Mouse (Mus musculus) embryonic facial prominence, embryonic 14.5 days (tissue): Measurements from ENCODE around the gene Mid1. TPM values are rescaled to one million over a fixed set of nuclear protein-coding genes. Genes with fewer than 3 reads are reported as not detected.
"Not testable (repeated sequence)": the region's sequence is repeated elsewhere in the genome, so short reads cannot be mapped to it uniquely, and the experiment has no call there.

Experiments used
- ATAC-seq: fragments of 200-750 bp; cut with Nextera tagmentation; 2 replicates; pipeline ENCODE4 v1.8.0; 2017; ENCODE audit warnings: low read depth, moderate number of reproducible peaks, moderate TSS enrichment
- DNase-seq: peaks from one replicate; pipeline ENCODE4 v3.0.0-alpha.2; 2015; ENCODE audit warnings: low spot score
- H3K27ac ChIP-seq: fragments of 300-500 bp; sonication (generic); replicated peaks from 2 replicates; pipeline ENCODE4 v1.5.1; 2014; ENCODE audit warnings: low read depth, mild to moderate bottlenecking, low read length, moderate library complexity
- H3K27me3 ChIP-seq: fragments of 300-500 bp; sonication (generic); replicated peaks from 2 replicates; pipeline ENCODE4 v1.6.1; 2014; ENCODE audit warnings: low read length; ENCODE audit not compliant: control insufficient read depth, insufficient read depth
- H3K36me3 ChIP-seq: fragments of 300-500 bp; sonication (generic); 2 replicates; pipeline ENCODE4 v1.6.1; 2014; ENCODE audit warnings: low read length, mixed read lengths; ENCODE audit not compliant: control insufficient read depth, insufficient read depth
- H3K4me1 ChIP-seq: fragments of 300-500 bp; sonication (generic); 2 replicates; pipeline ENCODE4 v1.6.1; 2014; ENCODE audit warnings: antibody characterized with exemption, low read length; ENCODE audit not compliant: control insufficient read depth, insufficient read depth
- H3K4me2 ChIP-seq: fragments of 300-500 bp; sonication (generic); 2 replicates; pipeline ENCODE4 v1.6.1; 2014; ENCODE audit warnings: low read depth, mild to moderate bottlenecking, low read length, moderate library complexity, mixed read lengths
- H3K4me3 ChIP-seq: fragments of 300-500 bp; sonication (generic); 2 replicates; pipeline ENCODE4 v1.5.1; 2014; ENCODE audit warnings: low read depth, mild to moderate bottlenecking, low read length
- H3K9ac ChIP-seq: fragments of 300-500 bp; sonication (generic); 2 replicates; pipeline ENCODE4 v1.6.1; 2014; ENCODE audit warnings: low read depth, mild to moderate bottlenecking, low read length, moderate library complexity, mixed read lengths
- H3K9me3 ChIP-seq: fragments of 300-500 bp; sonication (generic); 2 replicates; pipeline ENCODE4 v1.6.1; 2016; ENCODE audit warnings: low read length; ENCODE audit not compliant: control insufficient read depth
- WGBS: fragments of 180-500 bp; shearing (Covaris S2); extraction: QIAGEN DNeasy Blood & Tissue Kit; methylation state at CpG from one replicate; pipeline ENCODE4 v1.1.7; 2014; 5-methylcytosine and 5-hydroxymethylcytosine counted together
- polyA plus RNA-seq: library from polyadenylated mRNA; unstranded; fragments of >200 nt; fragmentation: Nextera tagmentation; extraction: Ambion mirVana; gene quantifications from 2 replicates; pipeline ENCODE4 v1.2.1, GENCODE M21; 2014

The Mid1 gene
- polyA plus RNA-seq, 1 experiment from 2014 or later: 10.4 TPM

DNA sequence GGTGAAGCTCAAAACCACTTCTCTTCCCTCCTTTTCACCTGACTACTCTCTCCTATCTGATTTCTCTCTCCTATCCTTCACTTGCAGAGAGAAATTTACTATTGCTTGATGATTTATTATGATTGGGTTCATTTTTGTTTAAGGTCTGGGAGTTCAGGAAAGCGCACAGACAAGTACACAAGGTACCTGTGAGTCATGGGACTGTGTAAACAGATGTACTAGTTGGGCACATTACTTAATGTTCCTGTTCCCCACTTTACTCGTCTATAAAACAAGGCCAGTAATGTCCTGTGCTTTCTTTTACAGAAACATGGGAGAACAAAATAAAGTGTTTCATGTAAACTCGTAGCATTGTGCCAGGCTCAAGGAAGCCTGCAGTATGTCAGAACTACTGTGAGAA lies 248.2 kb downstream of the Mid1 start:
- H3K36me3 ChIP-seq: no peaks in the 10 kb centered on the region
- ATAC-seq: no peak
- WGBS: 74% methylated on average over 3 of the region's 3 CpGs

DNA sequence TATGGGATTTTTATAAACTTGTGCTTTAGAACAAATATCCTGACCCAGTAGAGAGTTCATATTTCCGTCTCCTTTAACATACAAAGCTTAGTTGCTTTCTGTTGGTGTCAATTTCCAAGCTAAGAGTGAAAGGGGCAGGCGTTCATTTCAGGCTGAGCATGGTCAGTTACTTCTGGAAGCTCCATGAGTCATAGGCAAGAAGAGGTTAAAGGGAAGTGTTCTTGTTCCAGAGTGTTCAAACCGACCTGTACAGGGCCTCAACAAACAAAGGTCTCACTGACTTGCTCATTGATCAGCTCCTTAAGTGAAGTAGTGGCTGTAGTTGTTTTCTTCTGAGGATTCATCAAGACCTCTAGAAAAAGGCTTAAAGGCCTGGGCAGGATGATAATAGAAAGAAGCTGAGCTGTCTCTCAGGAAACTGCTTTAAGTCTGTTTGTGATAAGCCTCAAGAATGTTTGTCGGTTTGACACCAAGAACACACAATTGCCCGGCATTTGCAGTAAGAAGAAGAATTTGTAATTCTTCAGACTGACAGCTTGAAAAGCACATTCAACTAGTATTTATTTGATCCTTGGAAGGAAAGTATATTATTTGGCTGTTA lies 252.2 kb downstream of the Mid1 start:
- Histone ChIP-seq H3K4me1 (no peaks in the 10 kb centered on the region), H3K27ac (no peak overlapping the region), H3K4me3 (no peak overlapping the region), H3K36me3 (no peaks in the 10 kb centered on the region), H3K27me3 (peaks cover 3% of the 10 kb centered on the region), H3K4me2 (no peak overlapping the region), H3K9ac (no peak overlapping the region), H3K9me3 (no peaks in the 10 kb centered on the region)
- ATAC-seq (no peak), DNase-seq (no peak)
- 41% methylated on average over 5 of the region's 5 CpGs for WGBS

More for the DNA sequence above, 248.2 kb downstream of the Mid1 start:
- peaks cover 3% of the 10 kb centered on the region for H3K27me3 ChIP-seq
- H3K4me2 ChIP-seq: no peak overlapping the region
- H3K9me3 ChIP-seq: no peaks in the 10 kb centered on the region
- no peaks in the 10 kb centered on the region for H3K4me1 ChIP-seq
- no peak overlapping the region for H3K9ac ChIP-seq
- H3K4me3 ChIP-seq: no peak overlapping the region
- DNase-seq: no peak
- H3K27ac ChIP-seq: no peak overlapping the region

DNA sequence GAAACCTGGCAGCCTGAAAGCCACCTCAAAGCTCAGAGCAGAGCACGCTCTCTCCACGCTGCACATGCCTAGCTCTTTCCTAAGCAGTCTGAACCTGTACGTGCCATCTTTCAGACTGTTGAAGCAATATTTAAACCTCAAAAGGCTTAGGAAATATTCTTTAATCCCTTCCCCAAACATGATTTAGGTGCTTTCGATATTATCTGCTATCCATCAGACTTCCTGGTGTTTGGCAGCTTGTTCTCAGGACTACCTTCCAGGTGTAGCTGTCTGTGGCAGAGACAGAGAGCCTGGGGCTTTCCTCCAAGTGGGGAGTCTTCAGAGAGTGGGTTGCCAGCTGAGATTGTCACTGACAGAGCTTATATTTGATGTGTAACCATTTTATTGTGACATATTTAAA lies 255.5 kb downstream of the Mid1 start:
- ATAC-seq (no peak), DNase-seq (no peak)
- no peak overlapping the region for H3K4me2 ChIP-seq
- H3K9ac ChIP-seq: no peak overlapping the region
- no peak overlapping the region for H3K4me3 ChIP-seq
- no peaks in the 10 kb centered on the region for H3K9me3 ChIP-seq
- H3K36me3 ChIP-seq: no peaks in the 10 kb centered on the region
- no peaks in the 10 kb centered on the region; the same call in 1 of the 2 replicates for H3K27me3 ChIP-seq
- no peaks in the 10 kb centered on the region for H3K4me1 ChIP-seq
- 78% methylated on average over 4 of the region's 4 CpGs for WGBS
- H3K27ac ChIP-seq: no peak overlapping the region

DNA sequence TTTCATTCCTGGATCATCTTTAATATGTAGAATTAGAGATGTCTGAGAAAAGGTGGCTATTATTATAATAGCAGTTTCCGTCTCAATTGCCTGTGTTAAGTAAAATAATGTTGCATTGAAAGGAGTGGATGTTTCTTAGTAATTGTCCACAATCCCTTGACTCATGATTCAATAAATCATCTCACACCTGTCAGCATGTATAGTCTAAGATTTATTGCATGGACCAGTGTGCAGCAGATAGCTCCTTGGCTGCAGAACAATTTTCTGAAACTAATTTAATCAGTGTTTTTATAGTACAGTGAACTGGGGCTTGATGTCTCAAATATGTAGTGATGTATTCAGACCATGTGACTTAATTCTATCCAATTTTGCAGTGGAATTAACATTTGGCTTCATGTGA lies 265.6 kb downstream of the Mid1 start:
- Histone ChIP-seq H3K27me3 (0 out of 2 replicates have a peak, but pooled peaks cover 2% of the 10 kb centered on the region), H3K27ac (no peak overlapping the region), H3K4me2 (no peak overlapping the region), H3K4me3 (no peak overlapping the region), H3K4me1 (no peaks in the 10 kb centered on the region), H3K9me3 (no peaks in the 10 kb centered on the region), H3K36me3 (no peaks in the 10 kb centered on the region), H3K9ac (no peak overlapping the region)
- ATAC-seq (no peak), DNase-seq (no peak)
- 59% methylated on average over 1 of the region's 1 CpGs for WGBS

DNA sequence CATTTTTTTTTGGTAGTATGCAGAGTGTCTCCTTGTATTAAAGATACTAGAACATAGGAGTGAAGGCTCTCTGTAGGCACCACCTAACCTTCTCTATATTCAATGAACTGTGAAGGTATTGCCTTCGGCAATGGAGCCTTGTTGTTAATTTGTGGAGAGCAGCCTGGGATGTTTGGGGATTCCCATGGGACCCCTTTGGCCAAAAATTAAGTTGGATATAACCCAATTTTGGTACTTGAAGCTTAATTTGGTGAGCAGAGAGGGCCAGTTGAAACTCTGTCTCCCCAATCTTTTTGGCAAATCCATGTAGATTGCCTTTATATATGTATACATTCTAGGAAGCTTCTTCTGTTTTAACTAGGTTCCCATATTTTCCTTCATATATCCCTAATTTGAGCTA lies 284.3 kb downstream of the Mid1 start:
- Histone ChIP-seq H3K36me3 (no peaks in the 10 kb centered on the region), H3K27ac (no peak overlapping the region), H3K4me1 (no peaks in the 10 kb centered on the region), H3K4me2 (no peak overlapping the region), H3K9ac (no peak overlapping the region), H3K4me3 (no peak overlapping the region), H3K9me3 (peaks cover 10% of the 10 kb centered on the region; the same call in 1 of the 2 replicates), H3K27me3 (no peaks in the 10 kb centered on the region)
- ATAC-seq (no peak), DNase-seq (no peak)
- WGBS: 77% methylated on average over 1 of the region's 1 CpGs

DNA sequence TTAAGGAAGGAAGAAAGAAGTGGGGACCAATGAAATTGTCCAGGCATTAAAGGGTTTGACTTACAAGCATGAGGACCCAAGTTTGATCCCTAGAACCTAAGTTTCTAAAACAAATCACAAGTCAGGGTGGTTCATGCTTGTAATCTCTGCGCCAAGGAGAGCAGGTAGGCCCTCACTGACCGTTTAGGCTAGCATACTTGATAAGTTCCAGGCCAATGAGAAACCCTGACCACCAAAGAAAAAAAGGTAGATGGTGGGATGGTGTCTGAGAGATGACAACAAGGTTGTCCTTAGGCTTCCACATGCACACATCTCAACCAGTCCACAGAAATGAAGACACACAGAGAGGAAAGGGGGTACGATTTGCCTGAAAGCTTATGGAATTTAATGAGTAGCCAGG lies 284.8 kb downstream of the Mid1 start:
- not testable (repeated sequence) for H3K4me2 ChIP-seq, ATAC-seq, H3K36me3 ChIP-seq, H3K4me3 ChIP-seq, H3K27me3 ChIP-seq, H3K9me3 ChIP-seq, H3K4me1 ChIP-seq, DNase-seq, H3K27ac ChIP-seq, H3K9ac ChIP-seq
- WGBS: 82% methylated on average over 3 of the region's 3 CpGs

DNA sequence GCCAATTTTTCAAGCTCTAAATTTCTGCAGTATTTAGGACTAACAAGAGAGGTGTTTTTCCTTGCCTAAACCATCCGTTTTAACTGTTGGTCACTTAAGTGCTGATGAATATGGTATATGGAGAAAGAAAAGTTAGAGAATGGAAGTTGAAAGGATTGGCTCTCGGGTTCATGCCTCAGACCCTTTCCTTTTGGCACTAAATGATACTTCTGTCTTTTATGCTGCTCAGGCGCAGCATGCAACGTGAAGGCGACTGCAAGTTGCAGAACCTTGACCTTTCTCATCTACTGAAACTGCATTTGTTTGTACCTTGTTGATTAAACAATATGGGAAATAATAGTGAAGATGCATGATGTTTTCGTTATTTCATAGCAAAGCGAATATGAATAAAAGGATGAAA lies 285.5 kb downstream of the Mid1 start:
- not testable (repeated sequence) for ATAC-seq, H3K27me3 ChIP-seq, H3K4me2 ChIP-seq, H3K9ac ChIP-seq, H3K4me3 ChIP-seq, H3K4me1 ChIP-seq, H3K27ac ChIP-seq, DNase-seq, H3K36me3 ChIP-seq
- WGBS: 87% methylated on average over 7 of the region's 7 CpGs
- peaks cover 13% of the 10 kb centered on the region; the same call in 1 of the 2 replicates for H3K9me3 ChIP-seq

DNA sequence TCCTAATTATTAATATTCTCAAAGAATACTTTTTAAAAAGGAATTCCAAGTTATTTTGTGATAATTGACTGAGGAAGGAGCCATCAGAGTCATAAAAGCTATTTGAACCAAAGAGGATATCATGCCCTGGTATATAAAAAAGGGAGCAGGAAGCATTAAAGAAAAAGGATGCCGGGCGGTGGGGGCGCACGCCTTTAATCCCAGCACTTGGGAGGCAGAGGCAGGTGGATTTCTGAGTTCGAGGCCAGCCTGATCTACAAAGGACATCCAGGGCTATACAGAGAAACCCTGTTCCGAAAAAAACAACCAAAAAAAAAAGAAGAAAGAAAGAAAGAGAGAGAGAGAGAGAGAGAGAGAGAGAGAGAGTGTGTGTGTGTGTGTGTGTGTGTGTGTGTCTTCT lies 286.6 kb downstream of the Mid1 start:
- not testable (repeated sequence) for ATAC-seq, H3K36me3 ChIP-seq, H3K27ac ChIP-seq, H3K4me1 ChIP-seq, H3K4me2 ChIP-seq, DNase-seq, H3K9ac ChIP-seq, H3K27me3 ChIP-seq, H3K4me3 ChIP-seq
- WGBS: 91% methylated on average over 6 of the region's 6 CpGs
- peaks cover 13% of the 10 kb centered on the region; the same call in 1 of the 2 replicates for H3K9me3 ChIP-seq

DNA sequence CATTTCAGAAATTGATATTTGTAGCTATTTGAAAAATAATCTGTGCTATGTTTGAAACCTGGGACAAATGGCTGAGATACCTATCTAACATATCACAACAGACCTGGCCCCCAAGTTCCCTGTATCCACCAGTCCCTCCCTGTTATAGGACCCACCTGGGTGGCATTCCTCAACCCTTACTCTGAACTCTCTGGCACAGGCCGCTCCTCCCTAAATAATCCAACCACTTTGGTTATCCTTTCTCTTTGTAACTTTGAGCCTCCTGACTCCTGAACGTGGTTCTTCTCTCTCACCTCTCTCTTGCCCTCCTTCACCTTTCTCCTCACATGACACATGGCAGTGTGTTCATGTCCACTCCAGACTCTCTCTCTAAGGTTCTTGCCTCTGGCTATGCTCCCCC lies 287.1 kb downstream of the Mid1 start:
- not testable (repeated sequence) for ATAC-seq, H3K27ac ChIP-seq, DNase-seq, H3K27me3 ChIP-seq, H3K4me1 ChIP-seq, H3K4me3 ChIP-seq, H3K4me2 ChIP-seq, H3K36me3 ChIP-seq, H3K9ac ChIP-seq
- peaks cover 13% of the 10 kb centered on the region; the same call in 1 of the 2 replicates for H3K9me3 ChIP-seq
- WGBS: 73% methylated on average over 2 of the region's 2 CpGs
